Mouse (Mus musculus): ENCODE measurements around the gene Ott. TPM values are rescaled to one million over a fixed set of nuclear protein-coding genes. Genes with fewer than 3 reads are reported as not detected.
"Not testable (repeated sequence)": the region's sequence is repeated elsewhere in the genome, so short reads cannot be mapped to it uniquely, and the experiment has no call there.

Ott gene
- polyA plus RNA-seq (2012; rRNA removed) = not detected in 2 replicates

DNA sequence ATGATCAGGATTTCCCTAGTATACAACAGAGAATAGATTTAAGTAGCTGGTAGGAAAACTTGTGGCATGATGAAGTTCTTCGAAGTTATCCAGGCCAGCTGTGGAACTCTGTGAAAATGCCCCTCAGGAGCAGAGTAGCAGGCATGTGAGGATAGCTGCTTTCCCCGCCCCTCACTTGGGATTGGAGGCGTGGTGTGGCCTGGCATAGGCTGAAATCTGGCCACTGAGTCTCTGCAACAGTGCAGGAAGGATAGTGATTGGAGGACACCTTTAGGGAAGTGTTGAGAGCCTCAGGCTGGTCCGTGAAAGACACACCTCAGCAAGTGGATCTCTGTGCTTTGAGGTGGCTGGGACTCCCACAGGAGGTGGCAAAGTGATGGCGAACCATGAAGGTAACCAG lies at the start of gene Ott:
TSS of gene Ott (plus strand) at position 301 of the 400 bp plus-strand sequence.
- DNase-seq (ENCODE audit: low read depth) = not testable (repeated sequence)

Other genes starting within 250 kb of the Ott start
- not detected in 2 replicates for gene Luzp4, start 216.6 kb upstream of the Ott start, polyA plus RNA-seq (2012; rRNA removed)
- gene Gm15093, start 198.1 kb downstream of the Ott start, polyA plus RNA-seq (2012; rRNA removed) = not detected in 2 replicates

All from brain, embryonic 14.5 days (tissue).